Mouse (Mus musculus) bone marrow macrophage, adult 2 months (primary cell): ENCODE results near the gene Rps6ka4. TPM values are rescaled to one million over a fixed set of nuclear protein-coding genes. Genes with fewer than 3 reads are reported as not detected.
A peak's percentile ranks its signal among the peaks of the same experiment; 100 is the strongest.

Source experiments
- H3K27ac ChIP-seq: 2 replicates; pipeline ENCODE4 v1.5.1; 2012; ENCODE audit warnings: low read depth, low read length; ENCODE audit not compliant: insufficient read depth
- H3K4me1 ChIP-seq: 2 replicates; pipeline ENCODE4 v1.6.1; 2012; ENCODE audit warnings: low read length; ENCODE audit not compliant: control insufficient read depth, insufficient read depth
- H3K4me3 ChIP-seq: 2 replicates; pipeline ENCODE4 v1.5.1; 2012; ENCODE audit warnings: mild to moderate bottlenecking, low read length, moderate library complexity; ENCODE audit not compliant: insufficient read depth
- CTCF ChIP-seq: IDR thresholded peaks from 2 replicates; pipeline ENCODE4 v1.5.1; 2012; ENCODE audit warnings: low read depth, mild to moderate bottlenecking, low read length, moderate library complexity
- POLR2A ChIP-seq: IDR thresholded peaks from 2 replicates; pipeline ENCODE4 v1.6.1; 2012; ENCODE audit warnings: mild to moderate bottlenecking, low read depth, low read length, borderline replicate concordance
- polyA plus RNA-seq: library from polyadenylated mRNA; stranded (reverse); fragments of >200 nt; gene quantifications from 2 replicates; pipeline ENCODE4 v1.2.4, GENCODE M21; 2012; ENCODE audit not compliant: missing spikeins, insufficient read depth, insufficient read length

The Rps6ka4 gene
- 17.9 and 20.5 TPM in 2 replicates for polyA plus RNA-seq

- peaks cover 9% of the 10 kb centered on the region for H3K4me1 ChIP-seq
- TF ChIP-seq POLR2A: no peak
- TF ChIP-seq CTCF: no peak
- H3K27ac ChIP-seq: peak within 1 kb of the TSS; percentile 63
- peak within 1 kb of the TSS; percentile 80 for H3K4me3 ChIP-seq
Measured at GRCm38 (mm10) chr19:6840475-6841291, at the start of gene Rps6ka4. TSS of gene Rps6ka4 (minus strand) at chr19:6840636.

DNA sequence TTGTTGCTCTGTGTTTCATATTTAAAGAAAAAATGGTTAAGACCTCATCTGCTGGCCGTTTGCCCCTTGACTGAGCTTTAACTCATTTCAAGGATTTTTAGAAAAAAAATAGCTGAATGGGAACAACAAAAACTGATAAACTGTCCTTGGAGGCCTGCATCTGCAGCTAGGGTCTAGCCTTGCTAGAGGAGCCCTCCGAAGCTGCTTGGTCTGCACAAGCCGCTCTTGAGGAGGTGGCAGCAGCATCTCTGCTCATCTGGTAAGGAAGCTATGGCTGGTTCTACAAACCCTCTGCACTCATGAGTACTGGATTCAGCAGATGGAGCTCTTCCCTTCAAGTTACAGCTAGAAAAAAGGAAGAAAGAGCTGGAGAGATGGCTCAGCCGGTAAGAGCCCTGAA, 37.5 kb upstream of the Rps6ka4 start:
- peaks cover 12% of the 10 kb centered on the region for H3K4me1 ChIP-seq
- no peak overlapping the region for H3K27ac ChIP-seq
- no peak for TF ChIP-seq CTCF
- TF ChIP-seq POLR2A: no peak
- no peak overlapping the region for H3K4me3 ChIP-seq

DNA sequence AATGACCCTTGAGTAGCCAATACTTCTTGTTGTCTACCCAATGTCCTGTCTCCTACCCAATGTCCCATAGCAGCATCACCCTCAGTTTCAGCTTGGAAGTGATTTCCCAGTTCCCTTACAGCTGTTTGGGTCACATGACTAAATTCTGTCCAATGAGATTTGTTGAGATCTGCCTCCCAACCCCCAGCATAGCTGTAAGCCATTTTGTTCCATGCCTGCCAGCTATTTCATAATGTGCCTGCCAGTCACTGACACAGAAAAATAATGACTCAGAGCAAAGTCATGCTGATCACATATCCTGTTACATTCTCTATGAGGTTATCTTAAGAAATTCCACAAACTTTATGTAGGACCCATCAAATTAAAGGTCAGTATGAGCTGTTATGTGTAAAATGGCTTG, 36.4 kb upstream of the Rps6ka4 start:
- H3K4me1 ChIP-seq: peaks cover 24% of the 10 kb centered on the region
- H3K27ac ChIP-seq: peak overlapping the region; percentile 10; the same call in 1 of the 2 replicates
- no peak overlapping the region for H3K4me3 ChIP-seq
- no peak for TF ChIP-seq CTCF
- TF ChIP-seq POLR2A: no peak

DNA sequence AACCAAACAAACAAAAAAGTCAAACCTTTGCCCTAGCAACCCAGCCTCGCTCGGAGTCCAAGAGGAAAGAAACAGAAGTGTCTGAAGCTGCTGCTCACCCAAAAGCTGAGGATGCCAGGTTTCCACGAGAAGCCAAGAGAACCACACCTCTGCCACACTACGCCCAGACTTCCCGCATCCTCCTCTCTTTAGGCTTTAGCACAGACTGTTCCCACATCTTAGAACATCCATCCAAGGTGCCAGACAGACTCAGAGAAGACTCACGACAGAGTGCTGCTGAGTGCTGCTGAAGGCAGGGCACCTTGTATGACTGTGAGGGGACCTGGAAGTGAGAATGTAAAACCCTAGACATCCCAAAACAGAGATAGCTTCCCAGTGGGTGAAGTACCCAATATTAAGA, 35.4 kb upstream of the Rps6ka4 start:
- Histone ChIP-seq H3K4me3 (no peak overlapping the region), H3K27ac (no peak overlapping the region), H3K4me1 (peaks cover 33% of the 10 kb centered on the region)
- TF ChIP-seq POLR2A: no peak
- no peak for TF ChIP-seq CTCF

DNA sequence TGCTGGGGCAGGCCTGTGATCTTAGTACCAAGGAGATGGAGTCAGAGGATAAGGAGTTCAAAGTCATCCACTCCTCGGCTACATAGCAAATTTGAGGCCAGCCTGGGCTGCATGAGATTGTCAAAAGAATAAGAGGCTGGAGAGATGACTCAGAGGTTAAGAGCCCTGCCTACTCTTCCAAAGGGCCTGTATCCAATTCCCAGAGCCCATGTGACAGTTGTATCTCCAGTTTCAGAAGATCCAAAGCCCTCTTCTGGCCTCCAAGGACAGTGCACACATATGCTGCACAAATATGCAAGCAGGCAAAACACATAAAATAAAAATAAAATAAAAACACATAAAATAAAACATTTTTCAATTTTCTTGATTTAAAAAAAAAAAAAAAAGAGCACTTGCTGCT, 33.8 kb upstream of the Rps6ka4 start:
- no peak overlapping the region for H3K4me3 ChIP-seq
- H3K4me1 ChIP-seq: peaks cover 40% of the 10 kb centered on the region
- H3K27ac ChIP-seq: no peak overlapping the region
- TF ChIP-seq CTCF: no peak
- TF ChIP-seq POLR2A: no peak

DNA sequence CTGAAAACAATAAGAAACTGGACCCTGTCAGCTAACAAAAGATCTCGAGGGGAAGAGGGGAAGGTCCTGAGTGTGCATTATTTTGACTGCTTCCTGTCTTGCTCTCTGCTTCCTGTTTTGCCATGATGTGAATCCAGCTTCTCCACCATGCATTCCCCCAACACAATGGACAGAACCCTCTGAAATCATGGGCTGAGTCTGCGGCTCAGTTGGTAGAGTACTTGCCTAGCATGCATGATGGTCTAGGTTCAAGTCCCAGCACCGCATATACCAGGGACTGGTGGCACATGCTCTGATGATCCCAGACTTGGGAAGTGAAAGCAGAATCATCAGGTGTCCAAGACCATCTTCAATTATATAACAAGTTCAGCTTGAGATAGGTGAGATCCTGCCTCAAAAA, 32.3 kb upstream of the Rps6ka4 start:
- H3K27ac ChIP-seq: peak overlapping the region; percentile 80
- TF ChIP-seq POLR2A (no peak), CTCF (no peak)
- no peak overlapping the region for H3K4me3 ChIP-seq
- peaks cover 43% of the 10 kb centered on the region for H3K4me1 ChIP-seq

DNA sequence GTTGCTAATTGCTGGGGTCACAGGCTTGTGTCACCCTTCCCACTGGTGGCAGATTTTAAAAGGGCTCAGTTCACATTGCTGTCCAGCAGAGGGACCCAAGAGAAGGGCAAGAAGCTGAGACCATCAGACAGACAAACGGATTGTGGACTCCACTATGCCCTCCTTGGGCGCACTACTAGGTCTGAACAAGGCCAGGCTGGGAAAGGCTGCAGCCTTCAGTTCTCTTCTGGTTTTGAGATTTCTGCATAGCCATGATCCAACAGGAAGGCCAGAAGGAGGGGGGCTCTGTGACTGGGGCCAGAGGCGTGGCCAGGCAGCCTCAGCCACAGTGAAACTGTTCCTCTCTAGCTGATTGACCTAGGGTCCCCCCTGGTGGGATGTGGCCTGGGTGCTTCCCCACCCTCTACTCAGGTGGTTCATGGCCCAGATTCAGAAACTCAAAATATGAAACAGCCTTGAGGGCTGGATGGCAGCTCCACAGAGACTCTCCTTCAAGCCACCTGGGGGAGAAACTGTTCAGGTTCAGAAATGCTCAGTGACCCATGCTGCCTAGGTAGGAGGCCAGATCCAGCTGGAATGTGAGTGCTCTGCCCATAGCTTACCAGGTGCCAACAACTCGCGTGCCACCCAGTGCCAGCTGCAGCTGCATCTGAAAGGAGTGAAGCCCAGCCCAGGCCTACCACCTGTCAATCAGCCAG, 31.3 kb upstream of the Rps6ka4 start:
- Histone ChIP-seq H3K4me3 (no peak overlapping the region), H3K27ac (peak overlapping the region; percentile 80), H3K4me1 (peaks cover 37% of the 10 kb centered on the region)
- TF ChIP-seq CTCF (peak; percentile 77), POLR2A (no peak)

- Histone ChIP-seq H3K27ac (peak overlapping the region; percentile 51), H3K4me1 (peaks cover 33% of the 10 kb centered on the region), H3K4me3 (peak overlapping the region; percentile 50)
- TF ChIP-seq CTCF (no peak), POLR2A (no peak)
Measured at GRCm38 (mm10) chr19:6869355-6869754, 28.9 kb upstream of the Rps6ka4 start.

DNA sequence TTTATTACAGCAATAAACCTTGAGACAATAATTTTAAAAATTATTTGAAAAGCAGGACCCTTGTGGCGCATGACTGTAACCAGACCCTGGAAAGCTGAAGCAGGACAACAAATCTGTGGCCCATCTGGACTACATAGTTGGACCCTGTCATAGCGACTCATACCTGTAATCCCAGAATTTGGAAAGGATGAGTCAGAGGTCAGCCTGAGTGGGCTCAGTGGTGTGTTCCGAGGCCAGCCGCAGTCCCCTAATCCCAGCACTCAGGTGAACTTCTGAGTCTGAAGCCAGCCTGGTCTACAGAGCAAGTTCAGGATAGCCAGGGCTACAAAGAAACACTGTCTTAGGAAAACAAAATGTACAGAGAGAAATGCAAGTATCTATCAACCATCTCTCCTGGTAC, 21.0 kb upstream of the Rps6ka4 start:
- no peak overlapping the region for H3K4me3 ChIP-seq
- H3K27ac ChIP-seq: no peak overlapping the region
- peaks cover 16% of the 10 kb centered on the region for H3K4me1 ChIP-seq
- TF ChIP-seq CTCF: no peak
- TF ChIP-seq POLR2A: no peak

DNA sequence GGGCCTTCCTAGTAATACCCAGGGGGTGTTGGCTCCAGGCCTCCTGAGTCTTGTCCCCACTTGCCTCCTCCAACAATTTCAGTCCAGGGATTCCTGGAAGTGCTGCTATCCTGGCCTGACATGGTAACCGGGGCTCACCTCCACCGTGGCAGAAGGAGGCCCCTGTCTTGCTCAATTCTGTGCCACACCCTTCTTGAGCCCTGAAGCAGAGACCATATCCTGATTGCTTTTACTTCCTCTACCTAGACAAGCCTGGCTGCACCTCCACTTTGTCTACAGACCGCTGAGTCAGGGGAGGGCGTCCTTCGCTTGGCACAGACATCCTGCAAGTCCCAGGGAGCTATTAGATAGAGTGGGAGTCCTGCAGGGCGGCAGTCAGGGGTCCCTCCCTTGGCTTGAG, 20.3 kb upstream of the Rps6ka4 start:
- TF ChIP-seq CTCF: no peak
- TF ChIP-seq POLR2A: no peak
- Histone ChIP-seq H3K27ac (no peak overlapping the region), H3K4me3 (no peak overlapping the region), H3K4me1 (peaks cover 23% of the 10 kb centered on the region)
